Mouse (Mus musculus): ENCODE results near the gene Emp3.
A peak's percentile ranks its signal among the peaks of the same experiment; 100 is the strongest.

- TF ChIP-seq CTCF (IDR thresholded peaks at IDR 0.05; ENCODE audit: borderline replicate concordance, control insufficient read depth, extremely low read depth, insufficient read depth, low read length, poor library complexity) (no peak), POLR2A (IDR thresholded peaks at IDR 0.05; ENCODE audit: control insufficient read depth, extremely low read depth, insufficient read depth, low read length, poor library complexity) (0 out of 2 replicates have a peak, but pooled peaks have one; percentile 13)
Observed at GRCm38 (mm10) chr7:45921242-45921621, at the start of gene Emp3.

Data from thymus, adult 2 months (tissue).